Mouse (Mus musculus): ENCODE results near the gene Cpvl. TPM values are rescaled to one million over a fixed set of nuclear protein-coding genes. Genes with fewer than 3 reads are reported as not detected.

Gene Cpvl
- polyA plus RNA-seq, 1 experiment from 2014 or later = 0.18 TPM

- no peaks in the 10 kb centered on the region for H3K4me1 ChIP-seq (ENCODE audit: control insufficient read depth, insufficient read depth, low read length)
- H3K4me2 ChIP-seq (ENCODE audit: low read length) = no peak overlapping the region
- no peak for ATAC-seq (ENCODE audit: low FRiP score, low TSS enrichment)
- H3K27me3 ChIP-seq (ENCODE audit: control insufficient read depth, insufficient read depth, low read length) = no peaks in the 10 kb centered on the region
- no peaks in the 10 kb centered on the region for H3K9me3 ChIP-seq (ENCODE audit: control insufficient read depth, low read length)
- 90% methylated on average over 6 of the region's 6 CpGs for WGBS
- no peak overlapping the region for H3K4me3 ChIP-seq (replicated peaks; ENCODE audit: low read depth, low read length)
- no peaks in the 10 kb centered on the region for H3K36me3 ChIP-seq (ENCODE audit: control insufficient read depth, insufficient read depth, low read length)
- no peak overlapping the region for H3K9ac ChIP-seq (replicated peaks; ENCODE audit: low read length)
- no peak overlapping the region for H3K27ac ChIP-seq (replicated peaks; ENCODE audit: low read depth, low read length)
- DNase-seq = no peak
Observed at GRCm38 (mm10) chr6:53953348-53953747, 25.1 kb downstream of the Cpvl start.

GRCm38 (mm10) chr6:53951421-53951820, 27.1 kb downstream of the Cpvl start:
- no peak overlapping the region for H3K9ac ChIP-seq (replicated peaks; ENCODE audit: low read length)
- H3K27me3 ChIP-seq (ENCODE audit: control insufficient read depth, insufficient read depth, low read length) = no peaks in the 10 kb centered on the region
- H3K4me3 ChIP-seq (replicated peaks; ENCODE audit: low read depth, low read length) = no peak overlapping the region
- no peak overlapping the region for H3K4me2 ChIP-seq (ENCODE audit: low read length)
- no peaks in the 10 kb centered on the region for H3K4me1 ChIP-seq (ENCODE audit: control insufficient read depth, insufficient read depth, low read length)
- no peak for DNase-seq
- no peak overlapping the region for H3K27ac ChIP-seq (replicated peaks; ENCODE audit: low read depth, low read length)
- ATAC-seq (ENCODE audit: low FRiP score, low TSS enrichment) = no peak
- whole genome bisulfite sequencing = 70% methylated on average over 4 of the region's 4 CpGs
- H3K36me3 ChIP-seq (ENCODE audit: control insufficient read depth, insufficient read depth, low read length) = no peaks in the 10 kb centered on the region
- no peaks in the 10 kb centered on the region for H3K9me3 ChIP-seq (ENCODE audit: control insufficient read depth, low read length)

GRCm38 (mm10) chr6:53950876-53951275, 27.6 kb downstream of the Cpvl start:
- Histone ChIP-seq H3K27me3 (ENCODE audit: control insufficient read depth, insufficient read depth, low read length) (no peaks in the 10 kb centered on the region), H3K27ac (replicated peaks; ENCODE audit: low read depth, low read length) (no peak overlapping the region), H3K4me2 (ENCODE audit: low read length) (no peak overlapping the region), H3K36me3 (ENCODE audit: control insufficient read depth, insufficient read depth, low read length) (no peaks in the 10 kb centered on the region), H3K9ac (replicated peaks; ENCODE audit: low read length) (no peak overlapping the region), H3K4me3 (replicated peaks; ENCODE audit: low read depth, low read length) (no peak overlapping the region), H3K4me1 (ENCODE audit: control insufficient read depth, insufficient read depth, low read length) (no peaks in the 10 kb centered on the region), H3K9me3 (ENCODE audit: control insufficient read depth, low read length) (no peaks in the 10 kb centered on the region)
- no peak for ATAC-seq (ENCODE audit: low FRiP score, low TSS enrichment)
- no peak for DNase-seq
- WGBS = 82% methylated on average over 9 of the region's 9 CpGs

GRCm38 (mm10) chr6:53948388-53949035, 30.0 kb downstream of the Cpvl start:
- Histone ChIP-seq H3K9ac (replicated peaks; ENCODE audit: low read length) (no peak overlapping the region), H3K27me3 (ENCODE audit: control insufficient read depth, insufficient read depth, low read length) (no peaks in the 10 kb centered on the region), H3K27ac (replicated peaks; ENCODE audit: low read depth, low read length) (no peak overlapping the region), H3K4me2 (ENCODE audit: low read length) (no peak overlapping the region), H3K9me3 (ENCODE audit: control insufficient read depth, low read length) (no peaks in the 10 kb centered on the region), H3K4me3 (replicated peaks; ENCODE audit: low read depth, low read length) (no peak overlapping the region), H3K36me3 (ENCODE audit: control insufficient read depth, insufficient read depth, low read length) (no peaks in the 10 kb centered on the region), H3K4me1 (ENCODE audit: control insufficient read depth, insufficient read depth, low read length) (no peaks in the 10 kb centered on the region)
- DNase-seq = no peak
- no peak for ATAC-seq (ENCODE audit: low FRiP score, low TSS enrichment)
- 59% methylated on average over 4 of the region's 4 CpGs for WGBS

DNA sequence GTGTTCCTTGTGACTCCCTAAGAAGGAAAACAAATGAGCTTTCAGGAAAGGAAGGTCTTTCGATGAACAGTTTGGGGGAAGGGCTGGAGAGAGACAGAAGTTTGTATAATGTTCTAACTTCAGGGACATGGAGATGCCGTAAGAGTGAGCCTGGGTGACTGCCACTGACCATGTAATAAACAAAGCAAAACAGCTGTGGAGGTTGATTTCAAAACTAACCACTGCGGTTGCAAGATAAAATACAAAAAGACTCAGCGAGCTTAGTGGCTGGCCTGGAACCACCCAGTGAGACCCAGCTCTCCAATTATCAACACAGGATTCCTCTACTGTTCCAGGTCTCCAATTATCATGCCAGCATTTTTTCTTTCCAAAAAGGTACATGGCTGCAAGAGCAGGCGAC, 33.6 kb downstream of the Cpvl start:
- DNase-seq = no peak
- Histone ChIP-seq H3K27me3 (ENCODE audit: control insufficient read depth, insufficient read depth, low read length) (no peaks in the 10 kb centered on the region), H3K36me3 (ENCODE audit: control insufficient read depth, insufficient read depth, low read length) (no peaks in the 10 kb centered on the region), H3K4me2 (ENCODE audit: low read length) (no peak overlapping the region), H3K27ac (replicated peaks; ENCODE audit: low read depth, low read length) (no peak overlapping the region), H3K9ac (replicated peaks; ENCODE audit: low read length) (no peak overlapping the region), H3K4me3 (replicated peaks; ENCODE audit: low read depth, low read length) (no peak overlapping the region), H3K9me3 (ENCODE audit: control insufficient read depth, low read length) (no peaks in the 10 kb centered on the region), H3K4me1 (ENCODE audit: control insufficient read depth, insufficient read depth, low read length) (no peaks in the 10 kb centered on the region)
- no peak for ATAC-seq (ENCODE audit: low FRiP score, low TSS enrichment)
- WGBS = 87% methylated on average over 5 of the region's 5 CpGs

GRCm38 (mm10) chr6:53944417-53944816, 34.1 kb downstream of the Cpvl start:
- DNase-seq (no peak), ATAC-seq (ENCODE audit: low FRiP score, low TSS enrichment) (no peak)
- H3K36me3 ChIP-seq (ENCODE audit: control insufficient read depth, insufficient read depth, low read length) = no peaks in the 10 kb centered on the region
- no peak overlapping the region for H3K27ac ChIP-seq (replicated peaks; ENCODE audit: low read depth, low read length)
- H3K4me1 ChIP-seq (ENCODE audit: control insufficient read depth, insufficient read depth, low read length) = no peaks in the 10 kb centered on the region
- H3K9ac ChIP-seq (replicated peaks; ENCODE audit: low read length) = no peak overlapping the region
- 79% methylated on average over 3 of the region's 3 CpGs for WGBS
- H3K4me2 ChIP-seq (ENCODE audit: low read length) = no peak overlapping the region
- no peaks in the 10 kb centered on the region for H3K27me3 ChIP-seq (ENCODE audit: control insufficient read depth, insufficient read depth, low read length)
- no peaks in the 10 kb centered on the region for H3K9me3 ChIP-seq (ENCODE audit: control insufficient read depth, low read length)
- H3K4me3 ChIP-seq (replicated peaks; ENCODE audit: low read depth, low read length) = no peak overlapping the region

DNA sequence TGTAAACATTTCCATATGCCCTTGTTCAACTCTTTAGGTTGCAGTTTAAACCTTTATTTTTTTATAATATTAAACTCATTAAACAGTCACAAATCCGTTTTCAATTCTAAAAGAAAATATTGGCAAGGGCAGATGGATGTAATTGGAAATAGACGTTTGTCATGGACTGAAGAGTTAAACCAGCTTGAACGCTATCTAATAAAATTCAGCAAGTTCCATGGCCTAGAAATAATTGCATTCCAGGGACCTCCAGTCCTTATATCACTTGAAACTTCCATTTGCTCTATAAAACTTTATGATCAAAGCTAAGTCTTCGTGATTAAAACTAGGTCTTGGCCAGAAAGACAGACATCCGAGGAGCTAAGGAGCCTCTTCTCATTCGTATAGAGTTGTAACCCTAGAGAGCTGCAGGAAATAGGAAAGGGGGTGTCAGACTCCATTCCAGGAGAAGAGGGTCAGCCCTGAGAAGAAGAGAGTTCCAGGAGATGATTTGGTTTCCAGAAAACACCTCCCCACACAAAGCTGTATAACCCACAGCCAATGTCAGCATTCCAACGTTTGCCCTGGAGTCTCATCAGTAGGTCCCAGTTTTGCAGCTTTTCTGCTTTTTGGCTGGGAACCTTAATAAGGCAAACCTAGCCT, 36.2 kb downstream of the Cpvl start:
- H3K36me3 ChIP-seq (ENCODE audit: control insufficient read depth, insufficient read depth, low read length) = no peaks in the 10 kb centered on the region
- DNase-seq (no peak), ATAC-seq (ENCODE audit: low FRiP score, low TSS enrichment) (no peak)
- H3K4me1 ChIP-seq (ENCODE audit: control insufficient read depth, insufficient read depth, low read length) = peaks cover 6% of the 10 kb centered on the region
- no peak overlapping the region for H3K4me3 ChIP-seq (replicated peaks; ENCODE audit: low read depth, low read length)
- H3K9me3 ChIP-seq (ENCODE audit: control insufficient read depth, low read length) = no peaks in the 10 kb centered on the region
- no peak overlapping the region for H3K27ac ChIP-seq (replicated peaks; ENCODE audit: low read depth, low read length)
- 88% methylated on average over 7 of the region's 7 CpGs for WGBS
- H3K27me3 ChIP-seq (ENCODE audit: control insufficient read depth, insufficient read depth, low read length) = no peaks in the 10 kb centered on the region
- H3K9ac ChIP-seq (replicated peaks; ENCODE audit: low read length) = no peak overlapping the region
- H3K4me2 ChIP-seq (ENCODE audit: low read length) = no peak overlapping the region

DNA sequence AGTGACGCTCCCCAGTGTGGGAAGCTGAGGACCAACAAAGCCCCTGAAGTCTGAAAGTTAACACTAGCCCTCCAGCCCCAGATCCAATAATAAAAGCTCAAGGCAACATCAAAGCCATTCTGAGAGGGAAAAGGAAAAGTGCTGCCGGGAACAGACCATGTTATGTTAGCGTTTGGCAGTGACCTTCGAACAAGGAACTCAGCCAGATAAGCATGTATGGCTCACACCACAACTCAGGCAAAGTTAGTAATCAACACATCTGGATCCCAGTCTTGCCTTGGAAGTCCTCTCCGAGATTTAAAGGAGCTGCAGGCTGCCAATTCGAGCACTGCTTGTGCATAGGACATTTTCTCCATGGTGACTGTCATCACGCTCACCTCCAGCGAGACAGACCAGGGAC, 38.7 kb downstream of the Cpvl start:
- Histone ChIP-seq H3K27me3 (ENCODE audit: control insufficient read depth, insufficient read depth, low read length) (no peaks in the 10 kb centered on the region), H3K4me3 (replicated peaks; ENCODE audit: low read depth, low read length) (no peak overlapping the region), H3K9ac (replicated peaks; ENCODE audit: low read length) (no peak overlapping the region), H3K9me3 (ENCODE audit: control insufficient read depth, low read length) (no peaks in the 10 kb centered on the region), H3K4me2 (ENCODE audit: low read length) (no peak overlapping the region), H3K27ac (replicated peaks; ENCODE audit: low read depth, low read length) (no peak overlapping the region), H3K4me1 (ENCODE audit: control insufficient read depth, insufficient read depth, low read length) (peaks cover 6% of the 10 kb centered on the region), H3K36me3 (ENCODE audit: control insufficient read depth, insufficient read depth, low read length) (no peaks in the 10 kb centered on the region)
- DNase-seq (no peak), ATAC-seq (ENCODE audit: low FRiP score, low TSS enrichment) (no peak)
- WGBS = 52% methylated on average over 8 of the region's 8 CpGs

- no peaks in the 10 kb centered on the region for H3K27me3 ChIP-seq (ENCODE audit: control insufficient read depth, insufficient read depth, low read length)
- DNase-seq = peak; percentile 59
Observed at GRCm38 (mm10) chr6:53938942-53939341, 39.5 kb downstream of the Cpvl start.

More at GRCm38 (mm10) chr6:53938942-53939341, 39.5 kb downstream of the Cpvl start:
- no peak for ATAC-seq (ENCODE audit: low FRiP score, low TSS enrichment)
- Histone ChIP-seq H3K4me1 (ENCODE audit: control insufficient read depth, insufficient read depth, low read length) (peaks cover 6% of the 10 kb centered on the region), H3K4me3 (replicated peaks; ENCODE audit: low read depth, low read length) (no peak overlapping the region), H3K9me3 (ENCODE audit: control insufficient read depth, low read length) (no peaks in the 10 kb centered on the region), H3K36me3 (ENCODE audit: control insufficient read depth, insufficient read depth, low read length) (no peaks in the 10 kb centered on the region), H3K4me2 (ENCODE audit: low read length) (no peak overlapping the region), H3K27ac (replicated peaks; ENCODE audit: low read depth, low read length) (peak overlapping the region; percentile 32; the same call in 1 of the 2 replicates), H3K9ac (replicated peaks; ENCODE audit: low read length) (no peak overlapping the region)
- 11% methylated on average over 3 of the region's 3 CpGs for WGBS

Data from midbrain, embryonic 14.5 days (tissue).